Mouse (Mus musculus): ENCODE data around the gene Lrrc8d. TPM values are rescaled to one million over a fixed set of nuclear protein-coding genes. Genes with fewer than 3 reads are reported as not detected.

Lrrc8d gene
- total and polyA plus RNA-seq, 3 experiments = 11.4 to 258 (median 21.9) TPM

DNA sequence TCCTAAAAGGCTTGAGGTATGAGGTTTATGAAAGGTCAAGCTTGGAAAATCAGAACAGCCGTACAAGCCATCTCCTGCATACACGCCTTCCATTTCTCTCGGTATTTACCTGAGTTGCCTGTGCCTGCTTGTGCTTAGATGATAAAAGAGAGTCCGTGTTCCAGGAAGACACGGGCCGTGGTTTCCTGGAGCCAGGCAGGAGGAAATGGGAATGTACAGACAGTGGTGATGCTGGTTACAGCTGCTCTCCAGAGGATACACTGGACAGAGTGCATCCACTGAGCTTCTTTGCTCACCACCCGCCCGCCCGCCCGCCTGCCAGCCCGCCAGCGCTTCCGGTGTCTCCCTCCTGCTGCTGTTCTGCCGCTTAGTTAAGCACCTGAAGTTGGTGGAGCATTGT lies 116.3 kb downstream of the Lrrc8d start:
- H3K4me1 ChIP-seq (ENCODE audit: control insufficient read depth in 1 of 2, insufficient read depth in 2 of 2, low read length in 2 of 2) = no peaks in the 10 kb centered on the region; a peak in 1 of 4 replicates
- no peak overlapping the region for H3K27ac ChIP-seq (ENCODE audit: control insufficient read depth, low read depth, low read length)
- no peak overlapping the region for H3K9ac ChIP-seq (ENCODE audit: control insufficient read depth, low read depth, low read length, poor library complexity, severe bottlenecking)
- H3K4me3 ChIP-seq (ENCODE audit: control insufficient read depth in 1 of 2, insufficient read depth in 1 of 2, low read depth in 2 of 2, low read length in 2 of 2) = no peak overlapping the region
- DNase-seq (ENCODE audit: low read depth, low spot score) = no peak
- no peak for TF ChIP-seq CHD1 (IDR thresholded peaks at IDR 0.05; ENCODE audit: low read depth, low read length)
- no peak for TF ChIP-seq GABPA (IDR thresholded peaks at IDR 0.05; ENCODE audit: low read depth, low read length)
- no peak for TF ChIP-seq MYB (IDR thresholded peaks at IDR 0.05; ENCODE audit: low read depth, low read length)
- no peak for TF ChIP-seq ZMIZ1 (IDR thresholded peaks at IDR 0.05; ENCODE audit: low read depth, low read length)
- no peak for TF ChIP-seq USF1 (IDR thresholded peaks at IDR 0.05; ENCODE audit: low read depth, low read length)
- no peak for TF ChIP-seq ZC3H11A (IDR thresholded peaks at IDR 0.05; ENCODE audit: low read depth, low read length)
- no peak for TF ChIP-seq GATA1 (IDR thresholded peaks at IDR 0.05; ENCODE audit: low read depth, low read length)
- no peak for TF ChIP-seq KAT2A (conservative IDR thresholded peaks at IDR 0.05; ENCODE audit: low read depth, low read length)
- TF ChIP-seq UBTF (IDR thresholded peaks at IDR 0.05; ENCODE audit: borderline replicate concordance, insufficient read depth, low read depth, low read length) = no peak
- no peak for TF ChIP-seq MXI1 (IDR thresholded peaks at IDR 0.05; ENCODE audit: low read depth, low read length)
- no peak for TF ChIP-seq POLR2AphosphoS2 (IDR thresholded peaks at IDR 0.05; ENCODE audit: low read length)
- no peak for TF ChIP-seq TCF12 (IDR thresholded peaks at IDR 0.05; ENCODE audit: low read depth, low read length)
- TF ChIP-seq ZNF384 (IDR thresholded peaks at IDR 0.05; ENCODE audit: low read depth, low read length) = no peak
- no peak for TF ChIP-seq ETS1 (IDR thresholded peaks at IDR 0.05; ENCODE audit: low read depth, low read length)
- TF ChIP-seq MEF2A (IDR thresholded peaks at IDR 0.05; ENCODE audit: extremely low read depth, insufficient replicate concordance, low read depth, low read length, poor library complexity, severe bottlenecking) = no peak
- TF ChIP-seq E2F4 (IDR thresholded peaks at IDR 0.05; ENCODE audit: borderline replicate concordance, low read depth, low read length) = no peak
- TF ChIP-seq POLR2AphosphoS5 (IDR thresholded peaks at IDR 0.05; ENCODE audit: borderline replicate concordance, low read depth, low read length) = no peak
- no peak for TF ChIP-seq RAD21 (IDR thresholded peaks at IDR 0.05; ENCODE audit: low read depth, low read length)
- H3K27me3 ChIP-seq (ENCODE audit: control insufficient read depth in 1 of 2, insufficient read depth in 2 of 2, low read length in 2 of 2) = no peaks in the 10 kb centered on the region
- H3K79me2 ChIP-seq (ENCODE audit: control insufficient read depth, insufficient read depth, low read length, poor library complexity) = no peaks in the 10 kb centered on the region
- no peaks in the 10 kb centered on the region for H3K9me3 ChIP-seq (replicated peaks; ENCODE audit: insufficient read depth, low read length)
- H3K36me3 ChIP-seq (ENCODE audit: control insufficient read depth in 1 of 2, insufficient read depth in 2 of 2, low read length in 2 of 2) = peaks cover 0 to 3% of the 10 kb centered on the region in 2 experiments; a peak in 1 of 4 replicates

DNA sequence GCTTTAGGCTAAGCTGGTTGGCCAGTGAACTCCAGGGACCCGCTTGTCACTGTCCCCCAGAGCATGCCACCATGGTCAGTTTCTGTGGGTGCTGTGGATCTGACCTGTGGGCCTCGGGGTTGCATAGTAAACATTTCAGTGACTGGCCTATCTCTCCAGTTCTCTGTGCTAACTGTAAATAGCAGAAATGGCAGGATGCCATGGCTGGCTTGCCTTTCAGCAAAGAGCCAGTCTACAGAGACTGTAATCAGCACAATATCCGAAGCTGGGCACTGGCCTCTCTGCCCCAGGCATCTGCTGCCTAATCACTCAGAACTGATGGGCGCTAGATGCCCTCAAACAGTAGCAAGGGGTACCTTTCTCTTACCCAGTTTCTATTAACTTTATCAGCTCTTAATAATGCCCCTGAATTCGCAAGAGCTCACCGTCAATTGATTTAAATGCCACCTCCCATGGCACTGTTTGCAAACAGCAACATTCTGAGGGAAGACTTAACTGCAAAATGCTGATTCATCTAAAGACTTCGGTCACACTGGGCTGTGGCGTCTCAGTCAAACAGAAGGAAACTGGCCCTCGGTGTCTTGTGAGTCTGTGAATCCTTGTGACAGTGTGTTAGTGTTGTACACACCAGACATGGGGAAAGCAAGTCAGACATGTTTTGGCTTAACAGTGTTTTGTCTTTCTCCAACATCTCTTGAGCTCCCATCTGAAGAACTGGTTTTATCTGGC lies 117.6 kb downstream of the Lrrc8d start:
- no peaks in the 10 kb centered on the region; a peak in 1 of 4 replicates for H3K4me1 ChIP-seq (ENCODE audit: control insufficient read depth in 1 of 2, insufficient read depth in 2 of 2, low read length in 2 of 2)
- H3K27me3 ChIP-seq (ENCODE audit: control insufficient read depth in 1 of 2, insufficient read depth in 2 of 2, low read length in 2 of 2) = no peaks in the 10 kb centered on the region
- peaks cover 0 to 2% of the 10 kb centered on the region in 2 experiments; a peak in 1 of 4 replicates for H3K36me3 ChIP-seq (ENCODE audit: control insufficient read depth in 1 of 2, insufficient read depth in 2 of 2, low read length in 2 of 2)
- no peak overlapping the region for H3K27ac ChIP-seq (ENCODE audit: control insufficient read depth, low read depth, low read length)
- H3K9ac ChIP-seq (ENCODE audit: control insufficient read depth, low read depth, low read length, poor library complexity, severe bottlenecking) = no peak overlapping the region
- no peak for DNase-seq (ENCODE audit: low read depth, low spot score)
- no peaks in the 10 kb centered on the region for H3K9me3 ChIP-seq (replicated peaks; ENCODE audit: insufficient read depth, low read length)
- no peaks in the 10 kb centered on the region for H3K79me2 ChIP-seq (ENCODE audit: control insufficient read depth, insufficient read depth, low read length, poor library complexity)
- TF ChIP-seq SMC3 (IDR thresholded peaks at IDR 0.05; ENCODE audit: low read depth, low read length) = no peak
- no peak for TF ChIP-seq CHD2 (IDR thresholded peaks at IDR 0.05; ENCODE audit: low read length)
- no peak for TF ChIP-seq USF2 (IDR thresholded peaks at IDR 0.05; ENCODE audit: borderline replicate concordance in 1 of 2, insufficient read depth in 1 of 2, low read depth in 1 of 2, low read length in 2 of 2)
- no peak for TF ChIP-seq SIN3A (IDR thresholded peaks at IDR 0.05; ENCODE audit: low read length)
- no peak for TF ChIP-seq RCOR1 (IDR thresholded peaks at IDR 0.05; ENCODE audit: low read depth, low read length)
- no peak for TF ChIP-seq JUND (IDR thresholded peaks at IDR 0.05; ENCODE audit: low read depth, low read length)
- TF ChIP-seq BHLHE40 (IDR thresholded peaks at IDR 0.05; ENCODE audit: borderline replicate concordance, low read depth, low read length) = no peak
- TF ChIP-seq ZKSCAN1 (IDR thresholded peaks at IDR 0.05; ENCODE audit: low read depth, low read length) = no peak
- TF ChIP-seq UBTF (IDR thresholded peaks at IDR 0.05; ENCODE audit: borderline replicate concordance, insufficient read depth, low read depth, low read length) = no peak
- no peak overlapping the region for H3K4me3 ChIP-seq (ENCODE audit: control insufficient read depth in 1 of 2, insufficient read depth in 1 of 2, low read depth in 2 of 2, low read length in 2 of 2)

All from MEL (cell line).